Mouse (Mus musculus): ENCODE measurements around the gene Cdk8. TPM values are rescaled to one million over a fixed set of nuclear protein-coding genes. Genes with fewer than 3 reads are reported as not detected.

Gene Cdk8
- polyA plus RNA-seq, 1 experiment = 11.0 TPM

DNA sequence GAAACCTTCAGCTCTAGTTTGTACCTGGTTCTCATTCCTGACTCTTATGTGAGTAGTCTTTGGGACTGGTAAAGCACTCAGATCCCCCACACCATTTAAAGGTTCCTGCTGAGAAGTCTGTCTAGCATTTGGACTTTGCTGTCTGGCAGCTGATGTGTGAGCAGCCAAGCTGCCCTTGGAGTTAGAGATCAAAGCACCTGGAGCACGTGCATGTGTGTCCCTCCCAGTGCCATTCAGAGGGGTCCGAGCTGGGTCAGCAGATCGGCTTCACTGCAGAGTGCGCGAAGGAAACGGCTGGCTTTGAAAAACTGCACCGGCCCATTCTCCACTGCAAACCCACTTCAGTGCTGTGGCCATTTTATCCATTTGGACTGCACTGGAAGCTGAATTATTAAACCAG is 58.9 kb downstream of the Cdk8 start:
- H3K36me3 ChIP-seq (ENCODE audit: control insufficient read depth, insufficient read depth) = peaks cover 18% of the 10 kb centered on the region
- no peak overlapping the region for H3ac ChIP-seq (ENCODE audit: control insufficient read depth, insufficient read length)
- no peaks in the 10 kb centered on the region for H3K79me2 ChIP-seq (ENCODE audit: control insufficient read depth, insufficient read depth)
- no peaks in the 10 kb centered on the region for H3K27me3 ChIP-seq (ENCODE audit: control insufficient read depth, insufficient read depth, insufficient read length)
- H3K4me2 ChIP-seq (ENCODE audit: low read depth) = no peak overlapping the region
- TF ChIP-seq POLR2AphosphoS2 (IDR thresholded peaks at IDR 0.05; ENCODE audit: insufficient read length, low read depth) = no peak
- TF ChIP-seq MAX (IDR thresholded peaks at IDR 0.05; ENCODE audit: low read depth) = no peak
- no peak for TF ChIP-seq SRF (IDR thresholded peaks at IDR 0.05; ENCODE audit: control insufficient read depth, insufficient read length, low read depth)
- no peak for TF ChIP-seq TCF12 (IDR thresholded peaks at IDR 0.05; ENCODE audit: insufficient read depth, poor library complexity, severe bottlenecking)
- no peak for TF ChIP-seq CEBPB (IDR thresholded peaks at IDR 0.05; ENCODE audit: insufficient read depth, poor library complexity, severe bottlenecking)
- no peak for TF ChIP-seq TCF3 (IDR thresholded peaks at IDR 0.05; ENCODE audit: insufficient read length, low read depth)
- no peak overlapping the region for H3K4me3 ChIP-seq

DNA sequence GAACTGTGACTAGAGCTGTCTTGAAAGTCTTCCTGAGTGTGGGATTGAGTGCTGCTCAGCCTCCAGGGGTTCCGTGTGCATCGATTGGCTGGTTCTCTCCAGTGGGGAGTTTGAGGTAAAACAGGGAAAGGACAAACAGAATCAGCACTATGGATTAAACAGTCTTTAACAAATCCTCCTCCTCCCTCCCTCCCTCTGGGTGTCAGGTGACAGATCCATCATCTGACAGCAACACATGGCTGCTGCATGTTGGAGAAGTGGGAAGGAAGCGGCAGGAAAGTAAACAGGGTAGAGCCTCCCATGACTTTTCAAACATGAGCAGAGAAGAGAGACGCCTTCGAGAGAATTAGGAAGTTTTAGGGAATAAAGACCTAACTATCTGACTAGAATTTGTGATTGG is 59.4 kb downstream of the Cdk8 start:
- no peak for TF ChIP-seq SRF (IDR thresholded peaks at IDR 0.05; ENCODE audit: control insufficient read depth, insufficient read length, low read depth)
- peak in 1 of 3 experiments; percentile 22 for TF ChIP-seq MYOD1 (IDR thresholded peaks at IDR 0.05; ENCODE audit: control insufficient read depth in 1 of 3, insufficient read length in 2 of 3, low read depth in 2 of 3)
- Histone ChIP-seq H3ac (ENCODE audit: control insufficient read depth, insufficient read length) (no peak overlapping the region), H3K36me3 (ENCODE audit: control insufficient read depth, insufficient read depth) (peaks cover 21% of the 10 kb centered on the region), H3K4me3 (no peak overlapping the region), H3K4me2 (ENCODE audit: low read depth) (no peak overlapping the region), H3K27me3 (ENCODE audit: control insufficient read depth, insufficient read depth, insufficient read length) (no peaks in the 10 kb centered on the region), H3K79me2 (ENCODE audit: control insufficient read depth, insufficient read depth) (no peaks in the 10 kb centered on the region)

DNA sequence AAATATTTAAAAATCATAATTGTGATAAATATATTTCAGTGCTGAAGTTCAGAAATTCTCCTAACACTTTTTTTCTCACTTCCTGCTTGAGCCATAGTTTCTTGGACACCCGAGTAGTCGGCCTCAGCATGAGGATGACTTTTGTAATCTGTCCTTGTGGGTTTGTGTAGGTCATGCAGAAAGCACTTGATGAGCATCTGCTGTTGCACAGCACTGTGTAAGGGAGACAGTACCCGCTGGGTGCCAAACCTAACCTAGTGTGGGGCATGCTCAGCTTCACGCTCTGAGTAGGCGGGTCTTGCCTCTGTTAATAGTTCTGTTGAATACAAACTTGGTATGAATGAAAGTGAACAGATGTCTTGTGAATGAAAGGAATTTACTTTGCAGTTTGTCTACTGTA is 60.5 kb downstream of the Cdk8 start:
- H3K79me2 ChIP-seq (ENCODE audit: control insufficient read depth, insufficient read depth) = no peaks in the 10 kb centered on the region
- no peak overlapping the region for H3K4me3 ChIP-seq
- H3K4me2 ChIP-seq (ENCODE audit: low read depth) = no peak overlapping the region
- H3ac ChIP-seq (ENCODE audit: control insufficient read depth, insufficient read length) = no peak overlapping the region
- peaks cover 17% of the 10 kb centered on the region for H3K36me3 ChIP-seq (ENCODE audit: control insufficient read depth, insufficient read depth)
- TF ChIP-seq MAX (IDR thresholded peaks at IDR 0.05; ENCODE audit: low read depth) (no peak), SRF (IDR thresholded peaks at IDR 0.05; ENCODE audit: control insufficient read depth, insufficient read length, low read depth) (no peak), REST (IDR thresholded peaks at IDR 0.05; ENCODE audit: insufficient read depth, insufficient read length) (no peak), MYOG (IDR thresholded peaks at IDR 0.05; ENCODE audit: control insufficient read depth in 1 of 3, insufficient read depth in 1 of 3, insufficient read length in 2 of 3, low read depth in 2 of 3) (no peak)
- no peaks in the 10 kb centered on the region for H3K27me3 ChIP-seq (ENCODE audit: control insufficient read depth, insufficient read depth, insufficient read length)

DNA sequence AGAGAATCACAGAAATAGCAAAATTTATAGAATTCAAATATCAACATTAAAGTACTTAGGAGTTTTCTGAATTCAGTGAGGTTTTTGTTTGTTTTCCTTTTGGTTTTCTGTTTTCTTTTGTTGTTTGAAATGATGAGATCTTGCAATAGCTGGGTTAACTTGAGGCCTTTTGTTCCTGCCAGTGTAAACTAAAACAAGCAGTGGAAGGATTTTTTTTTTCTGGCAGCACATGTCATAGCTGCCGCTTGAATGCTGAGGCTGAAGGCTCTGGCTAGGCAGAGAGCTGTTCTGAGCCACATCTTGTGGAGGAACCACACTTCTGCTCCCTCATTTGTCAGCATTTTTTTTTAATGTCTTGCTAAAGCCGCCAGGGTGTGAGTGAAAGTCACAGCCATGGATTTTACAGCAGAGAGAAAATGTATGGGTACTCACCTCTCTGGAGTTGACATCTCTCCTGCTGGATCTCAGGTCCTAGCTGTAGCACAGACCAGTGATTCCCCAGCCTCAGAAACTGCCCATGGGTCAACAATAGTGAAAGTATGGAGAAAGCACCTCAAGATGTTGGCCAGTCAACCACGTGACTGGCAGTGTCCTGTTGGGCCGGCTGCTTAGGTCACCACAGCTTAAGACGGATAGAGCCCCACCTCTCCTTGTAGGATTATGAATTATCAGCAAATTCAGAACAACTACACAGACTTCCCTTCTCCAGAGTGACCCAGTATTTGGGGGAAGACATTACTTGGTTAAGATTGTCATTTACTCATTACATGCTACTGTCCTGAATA is 62.1 kb downstream of the Cdk8 start:
- Histone ChIP-seq H3K27me3 (ENCODE audit: control insufficient read depth, insufficient read depth, insufficient read length) (no peaks in the 10 kb centered on the region), H3K4me2 (ENCODE audit: low read depth) (no peak overlapping the region), H3K36me3 (ENCODE audit: control insufficient read depth, insufficient read depth) (peaks cover 27% of the 10 kb centered on the region), H3K4me3 (no peak overlapping the region), H3ac (ENCODE audit: control insufficient read depth, insufficient read length) (no peak overlapping the region), H3K79me2 (ENCODE audit: control insufficient read depth, insufficient read depth) (no peaks in the 10 kb centered on the region)
- no peak for TF ChIP-seq E2F4 (IDR thresholded peaks at IDR 0.05; ENCODE audit: insufficient read depth)
- TF ChIP-seq SRF (IDR thresholded peaks at IDR 0.05; ENCODE audit: control insufficient read depth, insufficient read length, low read depth) = no peak
- no peak for TF ChIP-seq POLR2A (IDR thresholded peaks at IDR 0.05; ENCODE audit: insufficient read length, low read depth)
- no peak for TF ChIP-seq POLR2AphosphoS2 (IDR thresholded peaks at IDR 0.05; ENCODE audit: insufficient read length, low read depth)
- TF ChIP-seq MAX (IDR thresholded peaks at IDR 0.05; ENCODE audit: low read depth) = no peak
- TF ChIP-seq TCF12 (IDR thresholded peaks at IDR 0.05; ENCODE audit: insufficient read depth, poor library complexity, severe bottlenecking) = no peak
- TF ChIP-seq CEBPB (IDR thresholded peaks at IDR 0.05; ENCODE audit: insufficient read depth, poor library complexity, severe bottlenecking) = no peak
- TF ChIP-seq MYOD1 (IDR thresholded peaks at IDR 0.05; ENCODE audit: control insufficient read depth in 1 of 3, insufficient read length in 2 of 3, low read depth in 2 of 3) = no peak
- TF ChIP-seq USF1 (IDR thresholded peaks at IDR 0.05; ENCODE audit: low read depth) = no peak
- no peak for TF ChIP-seq MYOG (IDR thresholded peaks at IDR 0.05; ENCODE audit: control insufficient read depth in 1 of 3, insufficient read depth in 1 of 3, insufficient read length in 2 of 3, low read depth in 2 of 3)
- TF ChIP-seq REST (IDR thresholded peaks at IDR 0.05; ENCODE audit: insufficient read depth, insufficient read length) = no peak

DNA sequence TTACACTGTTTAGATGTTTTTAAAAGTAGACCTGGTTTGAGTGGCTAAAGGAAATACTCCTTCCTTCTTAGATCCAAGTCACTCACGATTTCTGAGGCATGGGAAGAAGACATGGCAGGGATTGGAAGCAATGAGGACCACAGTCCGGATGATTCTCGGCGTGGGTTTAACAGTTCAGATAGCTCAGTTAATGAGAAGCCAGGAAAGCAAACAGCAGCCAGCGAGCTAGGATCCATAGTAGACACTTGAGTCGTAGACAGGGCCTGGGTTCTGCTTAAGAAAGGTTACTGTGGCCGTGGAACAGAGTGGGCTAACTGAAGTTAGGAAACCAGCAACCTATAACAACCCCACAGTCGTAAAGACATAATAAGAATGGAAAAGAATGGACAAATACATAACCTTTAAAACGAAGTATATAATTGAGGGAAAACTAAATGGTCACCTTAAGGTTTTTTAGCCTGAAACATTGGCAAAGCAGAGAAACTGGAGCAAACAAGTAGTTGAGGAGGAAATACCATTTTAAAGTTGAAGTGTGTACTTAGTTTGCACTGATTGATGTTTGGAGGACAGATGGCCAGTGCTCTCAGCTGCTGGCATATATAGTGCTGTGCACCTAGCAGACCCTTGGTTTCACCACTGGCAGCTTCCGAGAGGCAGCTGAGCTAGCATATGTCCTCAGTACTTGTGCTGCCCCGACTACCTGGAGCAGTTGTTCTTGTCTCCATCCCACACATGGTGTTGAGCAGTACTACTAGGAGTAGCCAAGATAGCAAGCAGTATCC is 63.1 kb downstream of the Cdk8 start:
- Histone ChIP-seq H3K79me2 (ENCODE audit: control insufficient read depth, insufficient read depth) (no peaks in the 10 kb centered on the region), H3K4me3 (no peak overlapping the region), H3ac (ENCODE audit: control insufficient read depth, insufficient read length) (no peak overlapping the region), H3K27me3 (ENCODE audit: control insufficient read depth, insufficient read depth, insufficient read length) (no peaks in the 10 kb centered on the region), H3K4me2 (ENCODE audit: low read depth) (no peak overlapping the region), H3K36me3 (ENCODE audit: control insufficient read depth, insufficient read depth) (peaks cover 27% of the 10 kb centered on the region)
- no peak for TF ChIP-seq CEBPB (IDR thresholded peaks at IDR 0.05; ENCODE audit: insufficient read depth, poor library complexity, severe bottlenecking)
- no peak for TF ChIP-seq MYOD1 (IDR thresholded peaks at IDR 0.05; ENCODE audit: control insufficient read depth in 1 of 3, insufficient read length in 2 of 3, low read depth in 2 of 3)
